Mouse (Mus musculus) cerebellum, postnatal 36 days (tissue): ENCODE results near the gene Fgfr2.

Experiments
- DNase-seq, 2 experiments: peaks; one replicate each; pipeline ENCODE4 v3.0.0; 2021 to 2022; ENCODE audit warnings: mixed read lengths in 2 of 2

Fgfr2 gene

DNA sequence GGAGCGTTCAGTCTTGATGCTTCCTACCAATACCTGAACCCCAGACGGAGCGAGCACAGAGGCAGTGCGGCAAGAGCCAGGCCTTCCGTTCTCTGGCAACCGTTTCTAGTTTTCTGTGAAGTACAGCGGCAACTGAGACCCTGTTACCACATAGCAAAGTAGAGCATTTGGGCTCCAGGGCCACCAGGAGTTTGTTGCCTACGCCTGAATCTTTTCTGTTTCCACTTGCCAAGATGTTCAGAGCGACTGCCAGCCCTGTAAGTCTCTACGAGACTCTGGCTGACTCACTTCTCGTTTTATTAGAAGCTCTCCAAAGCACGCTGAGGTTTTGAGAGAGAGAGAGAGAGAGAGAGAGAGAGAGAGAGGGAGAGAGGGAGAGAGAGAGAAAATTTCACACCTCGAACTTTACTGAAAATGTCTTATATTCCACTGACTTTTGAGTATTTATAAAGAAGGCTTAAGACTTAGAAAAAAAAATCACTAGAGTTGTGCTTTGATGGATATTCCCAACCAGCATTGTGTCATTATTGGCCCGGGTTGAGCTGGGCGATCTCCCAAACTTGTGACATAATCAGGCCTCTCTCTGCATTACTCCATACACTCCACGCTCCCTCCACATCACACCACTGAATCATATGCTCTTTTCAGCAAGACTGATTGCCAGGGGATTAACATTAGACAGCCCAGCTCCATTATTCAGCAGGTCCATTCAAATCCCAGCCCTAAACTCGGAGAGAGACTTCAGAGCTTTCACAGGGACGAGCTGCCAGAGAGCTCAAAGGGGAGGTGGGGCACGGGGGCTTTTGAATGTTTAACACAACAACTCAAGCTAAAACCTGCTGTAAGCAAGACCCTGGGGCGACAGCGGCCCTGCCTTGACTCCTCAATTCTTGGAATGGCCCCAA, 2907.6 kb downstream of the Fgfr2 start:
- peak; percentile 18 to 24 for DNase-seq

DNA sequence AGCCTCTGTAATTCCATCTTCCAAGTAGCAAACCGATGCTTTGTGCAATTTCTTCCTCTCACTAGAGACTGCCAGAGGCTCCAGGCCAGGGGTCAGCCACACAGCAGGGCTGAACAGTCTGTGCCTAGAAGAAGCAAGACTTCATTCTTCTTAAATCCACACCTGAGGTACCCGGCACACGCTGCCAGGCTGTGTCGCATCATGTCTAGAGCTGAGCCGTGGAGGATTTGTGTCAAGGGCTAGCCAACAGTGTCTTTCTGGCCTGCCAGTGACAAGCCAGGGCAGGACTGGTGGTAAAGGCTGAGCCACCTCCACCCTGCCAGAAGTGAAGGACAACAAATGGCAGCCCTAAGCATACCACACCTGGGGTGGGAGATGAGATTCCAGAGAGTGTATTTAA, 2910.0 kb downstream of the Fgfr2 start:
- DNase-seq: no peak

DNA sequence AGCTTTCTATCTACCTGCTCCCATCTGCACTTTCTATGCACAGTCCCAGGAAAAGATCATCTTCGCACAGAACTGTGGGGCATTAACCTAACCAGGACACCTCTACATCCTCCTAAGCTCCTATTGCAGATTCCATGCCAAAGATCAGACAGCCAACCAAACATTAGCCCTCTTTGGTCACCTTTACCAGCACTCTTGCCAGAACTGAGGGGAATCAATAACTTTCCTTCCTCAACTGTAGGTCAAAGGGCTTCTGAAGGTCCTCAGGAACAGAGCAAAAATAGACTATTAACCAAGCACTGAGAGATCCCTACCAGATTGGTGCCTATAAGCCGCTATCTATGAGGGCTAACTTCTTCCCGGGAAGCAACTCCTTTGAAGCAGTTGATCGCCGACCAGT, 2911.7 kb downstream of the Fgfr2 start:
- no peak for DNase-seq

- no peak for DNase-seq
These were observed 2914.5 kb downstream of the Fgfr2 start for GRCm38 (mm10) chr7:130208601-130209000.

DNA sequence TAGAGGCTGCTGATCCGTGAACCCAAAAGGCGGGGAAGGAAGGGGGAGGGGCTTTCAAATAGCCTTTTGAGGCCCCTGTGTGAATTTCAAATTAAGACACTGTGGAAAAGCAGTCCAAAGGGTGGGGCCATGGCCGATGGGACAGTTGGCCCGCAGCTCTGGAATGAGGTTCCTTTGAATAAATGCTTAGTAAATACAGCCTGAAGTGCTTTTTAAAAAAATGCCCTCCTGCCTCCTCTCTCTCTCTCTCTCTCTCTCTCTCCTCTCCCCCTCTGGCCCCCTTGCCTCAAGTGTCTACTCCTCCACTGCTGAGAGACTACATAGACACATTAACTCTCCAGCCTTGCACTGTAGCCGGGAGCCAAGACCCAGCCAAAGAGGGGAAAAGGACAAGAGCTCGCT, 2917.0 kb downstream of the Fgfr2 start:
- DNase-seq: no peak

DNA sequence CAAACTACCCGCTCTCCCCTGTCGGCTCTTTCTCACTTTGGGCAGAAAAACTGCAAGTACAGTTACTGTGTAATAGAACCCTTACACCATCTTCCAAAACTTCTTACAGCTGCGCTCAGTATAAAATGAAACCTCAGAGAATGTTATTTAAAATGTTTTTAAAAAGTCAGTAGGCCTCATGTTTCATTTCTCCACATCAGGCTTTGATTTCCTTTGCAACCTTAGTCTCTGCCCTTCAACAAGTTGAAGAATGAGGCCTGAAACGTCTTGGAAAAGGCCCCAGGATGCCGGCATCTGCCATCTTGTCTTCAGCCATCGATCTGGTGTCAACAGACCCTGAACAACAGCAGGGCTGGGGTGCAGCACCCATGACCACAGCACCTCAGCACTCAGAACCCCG, 2918.0 kb downstream of the Fgfr2 start:
- DNase-seq: no peak

DNA sequence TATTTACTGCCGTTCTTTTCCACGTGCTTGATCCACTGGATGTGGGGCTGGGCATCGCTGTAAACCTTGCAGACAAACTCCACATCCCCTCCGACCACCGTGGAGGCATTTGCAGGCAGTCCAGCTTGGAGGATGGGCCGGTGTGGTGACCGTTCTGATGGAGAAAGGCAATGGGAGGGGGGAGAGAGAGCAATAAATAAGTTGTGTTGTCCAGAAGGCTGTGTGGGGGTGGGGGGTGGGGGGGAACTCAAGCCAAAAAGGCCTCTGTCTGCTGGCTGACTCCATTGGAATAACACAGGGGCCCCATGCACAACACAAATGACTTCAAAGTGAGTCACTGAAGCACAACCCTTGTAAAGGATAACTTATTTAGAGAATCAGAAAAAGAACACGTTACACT, 2922.1 kb downstream of the Fgfr2 start:
- DNase-seq: no peak

- no peak for DNase-seq
These were observed 2923.2 kb downstream of the Fgfr2 start for GRCm38 (mm10) chr7:130199951-130200350.

DNA sequence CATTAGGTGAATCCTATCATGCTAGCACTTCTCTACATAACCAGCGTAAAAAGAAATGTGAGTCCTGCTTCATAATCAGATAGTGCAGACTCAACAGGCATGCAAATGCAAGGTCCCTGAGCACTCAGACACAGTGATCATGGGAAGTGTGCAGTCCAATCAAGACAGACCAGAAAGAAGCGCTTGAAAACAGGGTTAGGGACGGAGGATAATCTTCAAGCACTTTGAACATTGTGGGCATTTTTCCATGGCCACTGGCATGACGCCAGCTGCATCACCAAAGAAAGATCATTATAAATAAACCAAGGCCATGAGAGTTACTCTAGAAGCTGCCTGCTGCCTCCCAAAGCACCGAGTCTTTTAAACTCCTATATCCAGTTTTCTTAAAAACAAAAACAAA, 2923.8 kb downstream of the Fgfr2 start:
- DNase-seq: no peak

GRCm38 (mm10) chr7:130195081-130195480, 2928.1 kb downstream of the Fgfr2 start:
- DNase-seq: no peak

GRCm38 (mm10) chr7:130190329-130190975, 2932.7 kb downstream of the Fgfr2 start:
- DNase-seq: no peak

- no peak for DNase-seq
These were observed 2933.2 kb downstream of the Fgfr2 start for GRCm38 (mm10) chr7:130189901-130190300.

DNA sequence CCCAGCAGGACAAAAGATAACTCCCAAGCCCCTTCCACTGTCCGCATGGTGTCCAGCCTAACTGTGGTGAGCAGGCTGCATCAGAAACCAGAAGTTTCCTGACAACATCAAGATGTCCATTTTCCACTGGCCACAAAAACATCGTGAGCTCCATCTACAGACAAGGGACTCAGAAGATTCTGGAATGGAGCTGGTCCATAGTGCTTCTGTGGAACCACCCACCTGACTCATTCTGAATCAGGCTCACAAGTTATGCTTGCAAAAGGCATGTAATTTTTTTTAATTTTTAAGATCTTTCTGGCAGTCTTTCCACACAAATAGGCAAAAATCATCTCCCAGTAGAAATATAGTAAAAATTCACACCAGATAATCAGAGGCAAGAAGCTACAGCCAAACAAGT, 2935.0 kb downstream of the Fgfr2 start:
- no peak for DNase-seq

GRCm38 (mm10) chr7:130184864-130185263, 2938.3 kb downstream of the Fgfr2 start:
- no peak for DNase-seq

DNA sequence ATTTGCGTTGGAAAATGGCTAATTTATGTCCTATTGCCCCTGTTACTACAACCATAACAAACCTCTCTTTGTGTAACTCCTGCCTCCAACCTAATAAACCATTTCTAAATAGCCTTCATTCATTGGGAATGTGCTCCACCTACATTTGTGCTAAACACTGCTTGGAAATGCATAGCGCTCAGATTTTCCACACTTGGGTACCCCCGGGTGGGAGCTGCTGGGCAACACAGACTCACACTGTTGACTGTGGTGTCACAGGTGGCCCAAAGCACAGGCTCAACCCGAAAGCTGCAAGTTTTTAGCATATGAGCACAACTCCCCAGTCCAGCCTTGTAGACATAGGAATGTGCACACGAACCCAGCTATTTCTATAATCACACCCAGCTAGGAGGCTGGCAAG, 2939.2 kb downstream of the Fgfr2 start:
- DNase-seq: no peak

GRCm38 (mm10) chr7:130182551-130182950, 2940.6 kb downstream of the Fgfr2 start:
- no peak for DNase-seq

GRCm38 (mm10) chr7:130178991-130179390, 2944.2 kb downstream of the Fgfr2 start:
- no peak for DNase-seq

- DNase-seq: no peak
These were observed 2946.1 kb downstream of the Fgfr2 start for GRCm38 (mm10) chr7:130177009-130177408.

DNA sequence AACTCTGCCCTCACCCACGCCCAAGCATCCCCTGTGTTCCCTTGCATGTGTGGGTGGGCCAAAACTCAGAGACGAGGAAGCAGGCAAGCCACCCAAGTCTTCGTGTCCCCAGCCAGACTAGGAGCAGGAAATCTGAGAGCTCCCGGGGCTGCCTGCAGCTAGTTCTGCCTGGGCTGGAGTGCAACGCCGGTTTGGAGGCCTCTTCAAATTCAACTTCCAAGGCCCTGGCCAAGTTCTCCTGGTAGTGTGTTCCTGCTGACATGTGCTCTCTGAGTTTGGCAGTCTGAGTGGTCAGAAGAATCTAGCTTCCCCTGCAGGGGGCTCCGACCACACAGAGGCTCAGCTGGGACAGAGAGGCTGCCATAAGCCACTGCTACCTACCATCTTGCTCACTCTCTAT, 2948.6 kb downstream of the Fgfr2 start:
- no peak for DNase-seq

DNA sequence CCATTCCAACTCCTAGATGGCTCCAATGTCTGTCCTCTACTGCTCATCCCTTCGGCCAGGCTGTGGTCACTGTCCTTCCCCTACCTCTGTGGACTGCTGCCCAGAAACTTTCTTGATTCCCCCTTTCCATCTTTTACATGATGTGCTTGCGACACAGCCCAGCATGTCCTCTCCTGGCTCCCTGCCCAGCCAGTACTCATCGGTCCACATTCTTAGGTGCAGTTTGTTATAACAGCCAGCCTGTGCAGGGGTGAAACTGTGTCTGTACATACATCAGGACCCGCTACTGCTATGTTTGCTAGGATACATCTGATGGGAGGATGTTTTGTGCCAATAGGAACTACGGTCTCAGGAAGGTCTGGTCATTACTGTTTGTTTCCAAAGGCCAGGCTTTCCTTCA, 2949.2 kb downstream of the Fgfr2 start:
- no peak for DNase-seq

GRCm38 (mm10) chr7:130170144-130170543, 2953.0 kb downstream of the Fgfr2 start:
- DNase-seq: no peak

GRCm38 (mm10) chr7:130168296-130168695, 2954.9 kb downstream of the Fgfr2 start:
- DNase-seq: no peak

GRCm38 (mm10) chr7:130167261-130167660, 2955.9 kb downstream of the Fgfr2 start:
- no peak for DNase-seq

GRCm38 (mm10) chr7:130166190-130166589, 2957.0 kb downstream of the Fgfr2 start:
- no peak for DNase-seq
